Mouse (Mus musculus) olfactory bulb, adult 2 months (tissue): Measurements from ENCODE around the gene Epha3.

ENCODE experiments used
- CTCF ChIP-seq: fragments of 200-500 bp; IDR thresholded peaks from 2 replicates; pipeline ENCODE4 v1.5.1; 2012; ENCODE audit warnings: low read depth, mild to moderate bottlenecking, low read length, moderate library complexity; ENCODE audit not compliant: insufficient read depth
- POLR2A ChIP-seq: fragments of 200-500 bp; IDR thresholded peaks from 2 replicates; pipeline ENCODE4 v1.6.1; 2012; ENCODE audit warnings: mild to moderate bottlenecking, low read depth, low read length, moderate library complexity; ENCODE audit not compliant: insufficient read depth

DNA sequence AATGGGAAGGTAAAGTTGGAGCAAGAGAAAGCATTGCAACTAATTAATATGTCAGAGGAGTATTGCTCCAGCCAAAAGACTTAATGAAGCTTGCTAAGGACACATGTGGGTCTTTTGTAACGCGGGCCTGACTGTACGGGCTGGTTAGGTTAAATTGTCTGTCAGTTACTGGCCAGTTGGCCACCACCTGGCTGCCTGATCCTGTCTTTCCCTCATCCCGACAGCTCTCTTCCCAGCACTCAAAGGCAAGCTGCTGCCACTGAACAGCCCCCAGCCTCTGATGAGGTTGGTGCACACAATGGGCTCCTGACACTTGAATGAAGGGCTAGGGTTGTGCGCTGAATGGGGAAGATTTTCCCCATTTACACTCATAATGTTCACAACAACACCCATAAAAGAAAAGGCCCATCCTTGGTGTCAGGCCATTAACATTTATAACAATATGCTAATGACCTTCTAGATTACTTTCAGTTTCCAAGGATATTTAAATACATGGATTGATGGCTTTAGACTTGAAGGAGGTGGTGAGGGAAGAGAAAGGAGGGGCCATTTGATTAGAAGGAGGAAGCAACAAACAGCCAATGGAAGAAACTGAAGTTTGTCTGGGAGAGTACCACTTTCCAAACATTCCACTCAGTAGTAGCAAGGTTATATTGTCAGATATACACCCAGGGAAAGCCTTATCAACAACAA, 57.4 kb downstream of the Epha3 start:
- TF ChIP-seq CTCF (no peak), POLR2A (no peak)
